Mouse (Mus musculus) forebrain, embryonic 11.5 days (tissue): ENCODE measurements around the gene Gipc2. TPM values are rescaled to one million over a fixed set of nuclear protein-coding genes. Genes with fewer than 3 reads are reported as not detected.

Source experiments
- ATAC-seq: fragments of 200-750 bp; cut with Nextera tagmentation; replicated peaks from 2 replicates; pipeline ENCODE4 v1.8.0; 2017; ENCODE audit warnings: moderate TSS enrichment; ENCODE audit not compliant: low FRiP score
- DNase-seq: peaks from one replicate; pipeline ENCODE4 v3.0.0-alpha.2; 2017; ENCODE audit warnings: low spot score
- H3K27ac ChIP-seq: fragments of 300-500 bp; sonication (generic); 2 replicates; pipeline ENCODE4 v1.5.1; 2014; ENCODE audit warnings: low read depth, low read length
- H3K27me3 ChIP-seq: fragments of 300-500 bp; sonication (generic); 2 replicates; pipeline ENCODE4 v1.6.1; 2014; ENCODE audit warnings: mild to moderate bottlenecking, low read length, mixed read lengths; ENCODE audit not compliant: control insufficient read depth, insufficient read depth
- H3K36me3 ChIP-seq: fragments of 300-500 bp; sonication (generic); 2 replicates; pipeline ENCODE4 v1.6.1; 2014; ENCODE audit warnings: mild to moderate bottlenecking, low read length, moderate library complexity, mixed read lengths; ENCODE audit not compliant: control insufficient read depth, insufficient read depth
- H3K4me1 ChIP-seq: fragments of 300-500 bp; sonication (generic); replicated peaks from 2 replicates; pipeline ENCODE4 v1.6.1; 2014; ENCODE audit warnings: low read length, mixed read lengths; ENCODE audit not compliant: control insufficient read depth, insufficient read depth
- H3K4me2 ChIP-seq: fragments of 300-500 bp; sonication (generic); 2 replicates; pipeline ENCODE4 v1.6.1; 2014; ENCODE audit warnings: low read depth, mild to moderate bottlenecking, low read length, moderate library complexity, mixed read lengths; ENCODE audit not compliant: severe bottlenecking
- H3K4me3 ChIP-seq: fragments of 300-500 bp; sonication (generic); 2 replicates; pipeline ENCODE4 v1.5.1; 2014; ENCODE audit warnings: low read depth, low read length
- H3K9ac ChIP-seq: fragments of 300-500 bp; sonication (generic); 2 replicates; pipeline ENCODE4 v1.6.1; 2014; ENCODE audit warnings: low read length
- H3K9me3 ChIP-seq: fragments of 300-500 bp; sonication (generic); 2 replicates; pipeline ENCODE4 v1.6.1; 2016; ENCODE audit warnings: low read length, mixed read lengths; ENCODE audit not compliant: control insufficient read depth
- WGBS: fragments of 180-500 bp; shearing (Covaris S2); extraction: QIAGEN DNeasy Blood & Tissue Kit; methylation state at CpG from one replicate; pipeline ENCODE4 v1.1.7; 2014; 5-methylcytosine and 5-hydroxymethylcytosine counted together
- polyA plus RNA-seq: library from polyadenylated mRNA; unstranded; fragments of >200 nt; fragmentation: Nextera tagmentation; extraction: Ambion mirVana; gene quantifications from 2 replicates; pipeline ENCODE4 v1.2.1, GENCODE M21; 2014

The Gipc2 gene
- 1.8 and 1.9 TPM in 2 replicates for polyA plus RNA-seq

- DNase-seq: no peak
- Histone ChIP-seq H3K9ac (peak within 1 kb of the TSS; percentile 57), H3K4me3 (peak within 1 kb of the TSS; percentile 43), H3K27ac (no peak within 1 kb of the TSS), H3K4me1 (peaks cover 3% of the 10 kb centered on the region; the same call in 1 of the 2 replicates), H3K36me3 (no peaks in the 10 kb centered on the region), H3K27me3 (peaks cover 12% of the 10 kb centered on the region), H3K9me3 (no peaks in the 10 kb centered on the region), H3K4me2 (peak within 1 kb of the TSS; percentile 99)
- WGBS: 3% methylated on average over 10 of the region's 10 CpGs
- peak; percentile 18 for ATAC-seq
These were observed at the start of gene Gipc2 for GRCm38 (mm10) chr3:152166099-152166423. Gene Gipc2, minus strand, starts transcription at chr3:152166230.

- Histone ChIP-seq H3K4me3 (peak overlapping the region; percentile 97), H3K4me1 (peaks cover 12% of the 10 kb centered on the region; the same call in 1 of the 2 replicates), H3K27me3 (no peaks in the 10 kb centered on the region), H3K9me3 (no peaks in the 10 kb centered on the region), H3K4me2 (peak overlapping the region; percentile 68; the same call in 1 of the 2 replicates), H3K27ac (no peak overlapping the region), H3K9ac (no peak overlapping the region), H3K36me3 (peaks cover 5% of the 10 kb centered on the region; the same call in 1 of the 2 replicates)
- DNase-seq: no peak
- no peak for ATAC-seq
- WGBS: 69% methylated on average over 3 of the region's 3 CpGs
These were observed 47.4 kb upstream of the Gipc2 start for GRCm38 (mm10) chr3:152213416-152213815.

DNA sequence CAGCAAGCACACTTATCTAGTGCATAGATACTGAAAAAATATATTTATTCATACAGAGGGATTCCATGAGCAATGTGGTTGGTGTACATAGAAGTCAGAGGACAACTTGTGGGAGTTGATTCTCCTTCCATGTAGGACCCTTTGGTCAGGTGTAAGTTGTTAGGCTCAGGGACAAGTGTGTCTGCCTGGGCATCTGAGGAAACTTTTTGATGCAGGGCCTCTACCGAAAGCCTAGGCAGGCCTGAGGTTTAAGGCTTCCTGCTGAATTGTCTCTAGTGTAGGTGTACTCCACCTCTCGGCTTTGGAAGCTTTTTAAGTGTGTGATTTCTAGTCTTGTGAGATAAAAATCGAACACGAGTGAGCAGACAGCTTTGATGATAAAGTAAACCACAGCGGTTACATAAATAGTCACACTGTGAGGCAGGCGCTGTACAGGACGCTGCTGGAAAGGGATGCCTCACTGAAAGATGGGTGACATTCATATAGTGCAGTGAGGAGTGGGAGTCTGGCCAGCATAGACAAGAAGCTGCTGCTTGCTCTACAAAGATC, 45.8 kb upstream of the Gipc2 start:
- Histone ChIP-seq H3K36me3 (peaks cover under 1% of the 10 kb centered on the region; the same call in 1 of the 2 replicates), H3K27me3 (no peaks in the 10 kb centered on the region), H3K9me3 (no peaks in the 10 kb centered on the region), H3K27ac (no peak overlapping the region), H3K4me1 (peaks cover 12% of the 10 kb centered on the region; the same call in 1 of the 2 replicates), H3K9ac (peak overlapping the region; percentile 100), H3K4me3 (peak overlapping the region; percentile 97), H3K4me2 (peak overlapping the region; percentile 68)
- 59% methylated on average over 7 of the region's 7 CpGs for WGBS
- no peak for DNase-seq
- ATAC-seq: no peak

GRCm38 (mm10) chr3:152210728-152211391, 44.8 kb upstream of the Gipc2 start:
- under 1% methylated on average over 58 of the region's 68 CpGs for WGBS
- Histone ChIP-seq H3K4me1 (peaks cover 12% of the 10 kb centered on the region; the same call in 1 of the 2 replicates), H3K27ac (peak overlapping the region; percentile 99), H3K4me3 (peak overlapping the region; percentile 97), H3K9ac (peak overlapping the region; percentile 100), H3K4me2 (peak overlapping the region; percentile 68), H3K27me3 (no peaks in the 10 kb centered on the region), H3K9me3 (no peaks in the 10 kb centered on the region), H3K36me3 (no peaks in the 10 kb centered on the region; the same call in 1 of the 2 replicates)
- DNase-seq (peak; percentile 86), ATAC-seq (peak; percentile 55)

DNA sequence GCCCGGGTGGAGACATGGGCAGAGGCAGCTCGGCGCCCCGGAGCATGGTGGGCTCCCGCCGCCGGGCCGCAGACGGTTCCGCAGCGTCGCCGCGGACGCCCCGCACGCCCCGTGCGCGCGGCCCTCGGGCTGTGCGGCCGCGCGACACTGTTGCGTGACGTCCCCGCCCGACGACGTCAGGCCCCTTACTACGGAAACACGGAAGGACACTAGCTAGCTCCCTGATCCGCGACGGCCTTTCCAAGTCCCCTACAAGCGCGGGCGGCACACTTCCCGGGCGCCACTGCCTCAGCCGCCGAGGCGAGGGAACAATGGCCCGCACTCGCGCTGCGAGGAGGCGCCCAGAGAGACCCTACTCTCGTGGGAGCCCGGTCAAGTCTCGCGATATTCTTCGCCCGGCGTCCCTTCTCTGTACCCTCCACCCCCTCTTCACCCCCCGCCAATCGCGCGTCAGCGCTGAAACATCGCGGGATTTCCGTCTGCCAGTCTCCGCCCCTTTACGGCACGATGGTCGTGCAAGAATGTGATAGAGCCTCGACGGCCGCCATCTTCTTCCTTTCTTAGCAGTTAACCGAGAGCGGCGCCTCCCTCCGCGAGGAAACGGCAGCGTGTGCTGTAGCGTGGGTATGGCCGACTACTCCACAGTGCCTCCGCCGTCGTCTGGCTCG, 44.1 kb upstream of the Gipc2 start, which contains the start of the genes Dnajb4 and Fubp1:
Dnajb4 (minus strand) TSS at position 336 of the 668 bp plus-strand sequence.
Fubp1 (plus strand) TSS at position 456 of the 668 bp plus-strand sequence.
- Histone ChIP-seq H3K36me3 (no peaks in the 10 kb centered on the region; the same call in 1 of the 2 replicates), H3K4me1 (peaks cover 12% of the 10 kb centered on the region; the same call in 1 of the 2 replicates), H3K9me3 (no peaks in the 10 kb centered on the region), H3K27ac (peak within 1 kb of the TSS; percentile 99), H3K4me2 (peak within 1 kb of the TSS; percentile 77), H3K4me3 (peak within 1 kb of the TSS; percentile 97), H3K9ac (peak within 1 kb of the TSS; percentile 100), H3K27me3 (no peaks in the 10 kb centered on the region)
- ATAC-seq (peak; percentile 96), DNase-seq (peak; percentile 100)
- under 1% methylated on average over 82 of the region's 85 CpGs for WGBS

DNA sequence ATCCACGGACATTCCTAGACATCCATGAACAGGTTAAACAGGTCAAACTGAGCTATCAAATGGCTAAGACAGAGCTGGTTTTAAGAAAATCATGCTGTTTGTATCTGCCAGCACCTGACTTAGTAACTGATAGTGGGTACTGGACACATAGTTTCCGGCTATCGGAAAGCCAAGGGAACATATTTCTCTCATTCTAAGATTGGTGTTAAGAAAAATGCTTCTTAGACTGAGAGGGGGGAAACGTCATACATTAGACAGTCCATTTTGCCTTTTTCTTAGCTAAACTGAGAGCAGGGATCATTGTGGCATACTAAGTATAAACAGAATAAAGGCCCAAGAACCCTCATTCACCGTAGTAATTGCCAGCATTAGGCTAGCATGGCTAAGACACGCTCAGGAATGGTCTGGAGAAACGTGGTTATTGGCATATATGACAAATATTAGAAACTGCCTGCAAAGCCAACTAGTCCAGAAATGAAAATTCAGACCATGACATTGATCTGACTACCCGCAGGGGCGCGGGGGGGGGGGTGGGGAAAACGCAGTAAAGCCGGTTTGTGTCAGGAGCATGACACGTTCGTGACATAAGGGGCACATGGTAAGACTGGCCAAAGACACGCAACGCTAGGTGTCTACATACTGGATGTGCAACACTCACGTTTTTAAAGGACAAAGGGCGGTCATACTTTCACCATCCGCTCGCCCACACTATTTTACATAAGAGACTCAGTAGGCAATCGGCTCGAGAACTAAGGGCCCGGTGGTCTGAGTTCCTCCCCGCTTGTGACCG, 43.3 kb upstream of the Gipc2 start:
- no peaks in the 10 kb centered on the region for H3K9me3 ChIP-seq
- H3K4me2 ChIP-seq: peak overlapping the region; percentile 77
- H3K27ac ChIP-seq: peak overlapping the region; percentile 99
- ATAC-seq: peak; percentile 42
- WGBS: 9% methylated on average over 25 of the region's 25 CpGs
- peak overlapping the region; percentile 97 for H3K4me3 ChIP-seq
- peak; percentile 75 for DNase-seq
- H3K4me1 ChIP-seq: peaks cover 12% of the 10 kb centered on the region; the same call in 1 of the 2 replicates
- peak overlapping the region; percentile 100 for H3K9ac ChIP-seq
- H3K27me3 ChIP-seq: no peaks in the 10 kb centered on the region
- H3K36me3 ChIP-seq: no peaks in the 10 kb centered on the region

DNA sequence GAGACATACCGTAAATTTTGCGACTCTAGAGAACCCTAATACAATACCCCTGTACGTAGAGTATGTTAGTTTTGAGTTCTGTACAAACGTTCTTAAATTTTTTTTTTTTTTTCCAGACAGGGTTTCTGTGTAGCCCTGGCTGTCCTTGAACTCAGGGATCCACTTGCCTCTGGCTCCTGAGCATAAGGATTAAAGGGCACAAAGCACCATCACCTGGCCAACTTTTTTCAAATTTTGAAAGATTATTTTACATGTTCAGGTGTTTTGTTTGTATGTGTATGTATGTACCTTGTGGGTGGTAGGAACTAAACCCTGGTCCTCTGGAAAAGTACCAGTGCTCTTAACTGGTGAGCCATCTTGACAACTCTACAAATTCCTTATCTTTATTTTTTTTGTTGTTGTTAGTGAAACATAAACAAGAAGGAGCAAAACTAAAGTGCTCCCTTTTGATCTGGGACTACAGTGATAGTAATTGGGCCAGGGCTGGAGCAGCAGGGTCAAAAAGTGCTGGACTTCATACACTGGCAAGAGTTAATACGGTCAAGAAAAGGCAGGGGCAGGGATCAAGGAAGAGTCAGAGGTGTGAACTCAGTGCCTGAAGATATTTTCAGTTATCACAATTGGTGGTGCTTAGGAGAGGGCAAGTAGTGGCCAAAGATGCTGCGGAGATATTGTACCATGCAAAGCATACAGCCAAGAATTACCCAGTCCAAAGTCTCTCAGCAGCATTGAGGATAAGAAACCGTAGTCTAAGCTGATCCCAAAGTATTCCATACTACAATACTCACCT, 42.3 kb upstream of the Gipc2 start:
- no peak for ATAC-seq
- Histone ChIP-seq H3K27ac (no peak overlapping the region), H3K36me3 (no peaks in the 10 kb centered on the region), H3K27me3 (no peaks in the 10 kb centered on the region), H3K4me3 (no peak overlapping the region; the same call in 1 of the 2 replicates), H3K4me1 (peaks cover 12% of the 10 kb centered on the region; the same call in 1 of the 2 replicates), H3K4me2 (no peak overlapping the region), H3K9me3 (no peaks in the 10 kb centered on the region), H3K9ac (0 out of 2 replicates have a peak overlapping the region, but pooled peaks have one; percentile 2)
- no peak for DNase-seq
- WGBS: 91% methylated on average over 7 of the region's 7 CpGs
